Mouse (Mus musculus) heart, embryonic 16.5 days (tissue): Measurements from ENCODE around the gene Zkscan2. TPM values are rescaled to one million over a fixed set of nuclear protein-coding genes. Genes with fewer than 3 reads are reported as not detected.

ENCODE experiments used
- ATAC-seq: fragments of 200-750 bp; cut with Nextera tagmentation; replicated peaks from 2 replicates; pipeline ENCODE4 v1.8.0; 2017; ENCODE audit warnings: moderate number of reproducible peaks; ENCODE audit not compliant: insufficient read depth, low FRiP score; ENCODE audit errors: extremely low read depth
- H3K27ac ChIP-seq: fragments of 300-500 bp; sonication (generic); 2 replicates; pipeline ENCODE4 v1.5.1; 2014; ENCODE audit warnings: mild to moderate bottlenecking, low read length, control low read depth, moderate library complexity
- H3K27me3 ChIP-seq: fragments of 300-500 bp; sonication (generic); 2 replicates; pipeline ENCODE4 v1.6.1; 2014; ENCODE audit warnings: low read length, mixed read lengths; ENCODE audit not compliant: control insufficient read depth, insufficient read depth
- H3K36me3 ChIP-seq: fragments of 300-500 bp; sonication (generic); 2 replicates; pipeline ENCODE4 v1.6.1; 2014; ENCODE audit not compliant: control insufficient read depth, insufficient read depth
- H3K4me1 ChIP-seq: fragments of 300-500 bp; sonication (generic); 2 replicates; pipeline ENCODE4 v1.6.1; 2014; ENCODE audit warnings: low read length, mixed read lengths; ENCODE audit not compliant: control insufficient read depth, insufficient read depth
- H3K4me2 ChIP-seq: fragments of 300-500 bp; sonication (generic); 2 replicates; pipeline ENCODE4 v1.6.1; 2014; ENCODE audit warnings: low read depth, mild to moderate bottlenecking, control low read depth, low read length
- H3K4me3 ChIP-seq: fragments of 300-500 bp; sonication (generic); 2 replicates; pipeline ENCODE4 v1.5.1; 2014; ENCODE audit warnings: mild to moderate bottlenecking, control low read depth, low read length
- H3K9ac ChIP-seq: fragments of 300-500 bp; sonication (generic); 2 replicates; pipeline ENCODE4 v1.6.1; 2014; ENCODE audit warnings: low read length, control low read depth
- H3K9me3 ChIP-seq: fragments of 300-500 bp; sonication (generic); replicated peaks from 2 replicates; pipeline ENCODE4 v1.6.1; 2016; ENCODE audit warnings: low read length; ENCODE audit not compliant: control insufficient read depth
- WGBS: fragments of 180-500 bp; shearing (Covaris S2); extraction: QIAGEN DNeasy Blood & Tissue Kit; methylation state at CpG from one replicate; pipeline ENCODE4 v1.1.7; 2014; 5-methylcytosine and 5-hydroxymethylcytosine counted together
- polyA plus RNA-seq: library from polyadenylated mRNA; unstranded; fragments of >200 nt; fragmentation: Nextera tagmentation; extraction: Ambion mirVana; gene quantifications from 2 replicates; pipeline ENCODE4 v1.2.1, GENCODE M21; 2015

The Zkscan2 gene
- polyA plus RNA-seq, 1 experiment from 2014 or later, result 0.72 TPM

DNA sequence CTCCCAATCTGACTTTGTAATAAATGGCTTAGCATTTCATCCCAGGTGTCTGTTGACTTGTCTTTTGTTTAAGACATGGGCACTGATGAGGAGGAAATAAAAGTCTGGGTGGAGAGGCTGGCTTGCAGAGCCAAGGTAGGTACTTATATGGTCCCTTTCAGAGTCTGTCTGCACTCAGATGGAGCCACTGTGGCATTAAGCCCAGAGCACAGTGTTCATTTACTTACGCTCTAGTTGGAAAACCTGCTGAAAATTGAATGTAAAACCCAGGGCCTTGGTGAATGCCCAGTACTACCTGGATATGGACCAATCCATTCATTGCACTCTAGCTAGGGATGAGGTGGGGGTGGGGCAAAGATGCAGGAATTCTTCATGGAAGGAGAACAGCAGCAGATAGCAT, 32.3 kb downstream of the Zkscan2 start:
- Histone ChIP-seq H3K27ac (no peak overlapping the region), H3K27me3 (no peaks in the 10 kb centered on the region), H3K9me3 (0 out of 2 replicates have a peak, but pooled peaks cover 5% of the 10 kb centered on the region), H3K36me3 (no peaks in the 10 kb centered on the region), H3K4me1 (no peaks in the 10 kb centered on the region), H3K4me2 (no peak overlapping the region), H3K4me3 (no peak overlapping the region), H3K9ac (no peak overlapping the region)
- 92% methylated on average over 1 of the region's 1 CpGs for WGBS
- ATAC-seq, result no peak

DNA sequence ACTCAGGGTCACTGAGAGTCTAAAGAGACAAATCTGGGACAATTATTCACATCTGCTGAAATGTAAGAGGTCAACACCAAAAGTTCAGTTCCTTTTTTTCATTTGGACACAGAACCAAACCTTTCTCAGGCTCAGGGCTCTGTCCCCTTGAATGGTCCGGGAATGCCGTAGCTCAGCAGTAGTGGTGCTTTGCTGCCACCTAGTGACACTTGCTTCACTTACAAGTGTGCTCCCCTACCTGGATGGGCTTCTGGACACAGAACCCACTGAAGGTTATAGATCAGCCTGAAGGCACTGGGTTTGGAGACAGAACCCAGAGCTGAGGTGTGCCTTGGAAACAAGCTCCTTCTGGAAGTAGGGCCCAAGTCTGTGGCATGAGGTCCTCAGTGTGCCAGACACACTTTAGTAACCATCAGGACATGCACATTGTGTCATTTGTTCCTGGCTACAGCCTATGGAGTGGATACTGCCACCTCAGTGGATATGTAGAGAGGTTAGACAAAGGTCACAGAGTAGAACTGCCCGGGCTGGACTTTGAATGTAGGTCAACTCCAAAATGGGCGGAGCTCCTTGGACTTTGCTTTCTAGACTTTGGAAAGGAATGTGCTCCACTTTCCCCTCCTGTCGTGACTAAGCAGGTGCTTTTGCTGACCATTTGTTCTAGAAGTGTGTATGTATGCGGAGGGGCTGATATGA, 34.4 kb downstream of the Zkscan2 start:
- Histone ChIP-seq H3K27ac (no peak overlapping the region), H3K4me1 (peaks cover 8% of the 10 kb centered on the region; the same call in 1 of the 2 replicates), H3K9me3 (no peaks in the 10 kb centered on the region), H3K36me3 (no peaks in the 10 kb centered on the region), H3K27me3 (no peaks in the 10 kb centered on the region), H3K4me2 (no peak overlapping the region), H3K4me3 (no peak overlapping the region), H3K9ac (no peak overlapping the region)
- 29% methylated on average over 6 of the region's 6 CpGs for WGBS
- peak; percentile 57; the same call in 1 of the 2 replicates for ATAC-seq

DNA sequence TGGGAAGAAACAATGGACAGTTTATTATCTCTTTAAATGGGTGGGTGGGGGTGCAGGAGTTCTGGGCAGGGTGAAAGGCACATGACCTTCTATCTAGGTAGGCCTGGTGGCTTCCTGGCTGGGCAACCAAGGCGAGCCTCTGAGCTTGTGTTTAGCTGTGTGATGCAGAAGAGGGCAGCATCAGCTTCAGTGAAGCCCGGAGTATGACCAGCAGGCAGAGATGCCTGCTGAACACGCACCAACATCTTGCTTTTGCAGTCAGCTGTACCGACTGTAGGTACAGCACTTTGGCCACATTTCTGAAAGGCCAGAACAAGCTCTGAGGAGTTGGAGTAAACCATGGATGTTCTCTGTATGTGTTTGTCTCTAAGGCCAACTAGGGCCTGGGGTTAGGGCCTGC, 36.7 kb downstream of the Zkscan2 start:
- Histone ChIP-seq H3K9me3 (no peaks in the 10 kb centered on the region), H3K4me3 (no peak overlapping the region), H3K4me1 (peaks cover 8% of the 10 kb centered on the region; the same call in 1 of the 2 replicates), H3K36me3 (no peaks in the 10 kb centered on the region), H3K27ac (no peak overlapping the region), H3K4me2 (no peak overlapping the region), H3K27me3 (no peaks in the 10 kb centered on the region), H3K9ac (no peak overlapping the region)
- ATAC-seq, result no peak
- 83% methylated on average over 4 of the region's 4 CpGs for WGBS

DNA sequence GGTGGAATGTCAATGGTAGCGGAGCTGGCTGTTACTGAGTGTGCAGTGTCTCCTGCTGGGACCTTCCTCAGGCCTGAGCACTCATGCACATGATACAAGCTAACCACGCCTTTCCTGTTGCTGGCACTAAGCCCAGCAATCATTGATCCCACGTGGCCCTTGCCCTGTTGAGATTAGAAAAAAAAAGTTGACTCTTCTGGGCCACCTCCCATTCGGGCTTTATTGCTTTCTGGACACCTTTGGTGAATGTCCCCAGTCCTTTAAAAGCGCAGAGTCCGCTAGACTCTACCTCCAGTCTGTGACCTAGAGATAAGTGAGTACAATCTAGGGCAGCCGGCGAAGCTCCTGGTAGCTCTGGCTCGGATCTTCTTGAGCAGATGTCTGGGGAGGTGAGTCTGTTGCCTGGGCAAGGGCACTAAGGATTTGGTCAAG, 38.2 kb downstream of the Zkscan2 start, which contains the start of gene Aqp8:
Aqp8 (plus strand) TSS at position 222 of the 432 bp plus-strand sequence.
- H3K4me2 ChIP-seq, result no peak within 1 kb of the TSS
- peaks cover 8% of the 10 kb centered on the region; the same call in 1 of the 2 replicates for H3K4me1 ChIP-seq
- WGBS, result 39% methylated on average over 9 of the region's 9 CpGs
- H3K9me3 ChIP-seq, result no peaks in the 10 kb centered on the region
- peak; percentile 88 for ATAC-seq
- no peak within 1 kb of the TSS for H3K27ac ChIP-seq
- H3K4me3 ChIP-seq, result no peak within 1 kb of the TSS
- no peaks in the 10 kb centered on the region for H3K27me3 ChIP-seq
- no peak within 1 kb of the TSS for H3K9ac ChIP-seq
- no peaks in the 10 kb centered on the region for H3K36me3 ChIP-seq

DNA sequence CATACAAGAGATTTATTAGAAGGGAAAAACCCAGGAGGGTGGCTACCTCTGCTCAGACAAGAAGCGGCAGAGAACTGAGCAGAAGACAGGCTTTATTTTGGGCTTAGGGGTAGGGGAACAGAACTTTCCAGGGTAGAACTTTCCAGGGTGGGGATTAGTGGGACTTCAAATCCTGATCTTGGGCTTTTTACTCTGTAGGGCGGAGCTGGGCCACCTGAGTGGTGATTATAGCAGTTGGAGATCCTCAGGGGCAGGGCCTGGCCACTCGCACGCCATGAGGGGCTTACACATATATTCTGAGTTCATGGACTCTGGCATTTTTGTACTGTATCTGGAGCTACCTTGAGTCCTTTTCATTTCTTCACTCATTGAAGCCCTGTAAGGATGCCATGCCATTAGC, 38.9 kb downstream of the Zkscan2 start:
- Histone ChIP-seq H3K4me2 (no peak overlapping the region), H3K27me3 (no peaks in the 10 kb centered on the region), H3K4me1 (peaks cover 8% of the 10 kb centered on the region; the same call in 1 of the 2 replicates), H3K27ac (no peak overlapping the region), H3K4me3 (no peak overlapping the region), H3K36me3 (no peaks in the 10 kb centered on the region), H3K9ac (no peak overlapping the region), H3K9me3 (no peaks in the 10 kb centered on the region)
- WGBS, result 89% methylated on average over 4 of the region's 4 CpGs
- ATAC-seq, result no peak

DNA sequence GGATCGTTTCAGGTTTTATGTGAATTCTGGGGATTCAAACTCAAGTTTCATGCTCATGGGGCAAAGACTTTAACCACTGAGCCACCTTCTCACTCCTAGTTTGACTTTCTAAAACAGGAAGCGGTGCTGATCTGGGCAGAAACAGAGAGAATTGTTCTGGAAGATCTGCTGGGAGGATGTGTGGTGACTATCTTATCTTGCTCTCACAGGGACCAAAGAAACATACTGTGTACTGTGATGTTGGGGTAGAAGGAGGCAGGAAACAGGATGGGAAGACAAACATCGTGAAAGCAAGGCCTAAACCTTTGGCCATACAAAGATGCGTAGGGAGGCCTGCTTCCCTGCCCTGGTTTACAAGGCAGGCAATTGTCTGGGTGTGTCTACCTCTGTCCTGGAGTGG, 41.0 kb downstream of the Zkscan2 start:
- Histone ChIP-seq H3K4me3 (no peak overlapping the region), H3K9ac (no peak overlapping the region), H3K9me3 (no peaks in the 10 kb centered on the region), H3K4me1 (peaks cover 8% of the 10 kb centered on the region; the same call in 1 of the 2 replicates), H3K27ac (no peak overlapping the region), H3K36me3 (no peaks in the 10 kb centered on the region), H3K4me2 (no peak overlapping the region), H3K27me3 (no peaks in the 10 kb centered on the region)
- 56% methylated on average over 4 of the region's 4 CpGs for WGBS
- ATAC-seq, result no peak

DNA sequence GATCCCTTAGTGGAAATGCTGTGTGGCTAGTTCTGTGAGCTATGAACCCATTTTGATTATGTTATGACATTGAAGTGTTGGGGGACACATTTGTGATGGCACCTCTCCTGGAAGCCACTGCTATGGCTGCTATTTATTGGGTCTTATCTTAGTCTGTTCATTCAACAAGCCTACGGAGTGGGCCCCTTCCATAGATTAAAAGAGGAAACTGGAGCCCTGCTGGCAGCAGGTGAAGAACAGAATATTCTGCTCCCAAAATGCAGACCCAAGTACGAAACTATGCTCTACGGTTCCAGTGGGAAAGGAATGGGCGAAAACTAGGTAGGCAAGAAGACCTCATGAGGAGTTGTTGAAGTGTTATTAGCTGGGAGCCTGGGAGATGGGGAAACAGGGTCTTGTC, 41.9 kb downstream of the Zkscan2 start:
- ATAC-seq, result no peak
- no peak overlapping the region for H3K27ac ChIP-seq
- no peaks in the 10 kb centered on the region for H3K36me3 ChIP-seq
- no peaks in the 10 kb centered on the region for H3K9me3 ChIP-seq
- WGBS, result 82% methylated on average over 4 of the region's 4 CpGs
- no peaks in the 10 kb centered on the region for H3K27me3 ChIP-seq
- no peak overlapping the region for H3K9ac ChIP-seq
- no peak overlapping the region for H3K4me2 ChIP-seq
- H3K4me1 ChIP-seq, result peaks cover 8% of the 10 kb centered on the region; the same call in 1 of the 2 replicates
- no peak overlapping the region for H3K4me3 ChIP-seq

DNA sequence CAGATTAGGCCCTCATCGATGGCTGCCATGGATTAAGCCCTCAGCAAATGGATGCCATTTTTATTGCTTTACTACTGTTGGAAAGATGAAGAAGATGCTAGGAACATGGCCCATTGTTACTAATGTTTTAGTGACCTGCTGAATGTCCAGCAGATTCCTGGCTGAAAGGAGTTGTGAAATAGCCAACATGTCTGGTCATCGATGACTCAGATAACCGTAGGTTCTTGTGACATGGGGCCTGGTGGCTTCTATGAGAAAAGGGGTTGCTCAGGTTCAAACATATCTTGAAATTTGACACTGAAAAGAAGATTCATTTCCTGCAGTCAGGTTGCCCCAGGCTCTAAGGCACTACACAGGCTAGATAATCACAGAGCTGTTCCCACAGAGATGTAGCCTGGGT, 45.2 kb downstream of the Zkscan2 start:
- Histone ChIP-seq H3K27me3 (no peaks in the 10 kb centered on the region), H3K9ac (no peak overlapping the region), H3K4me3 (no peak overlapping the region), H3K27ac (no peak overlapping the region), H3K4me2 (no peak overlapping the region), H3K36me3 (no peaks in the 10 kb centered on the region), H3K9me3 (no peaks in the 10 kb centered on the region), H3K4me1 (no peaks in the 10 kb centered on the region)
- no peak for ATAC-seq
- 86% methylated on average over 3 of the region's 3 CpGs for WGBS

DNA sequence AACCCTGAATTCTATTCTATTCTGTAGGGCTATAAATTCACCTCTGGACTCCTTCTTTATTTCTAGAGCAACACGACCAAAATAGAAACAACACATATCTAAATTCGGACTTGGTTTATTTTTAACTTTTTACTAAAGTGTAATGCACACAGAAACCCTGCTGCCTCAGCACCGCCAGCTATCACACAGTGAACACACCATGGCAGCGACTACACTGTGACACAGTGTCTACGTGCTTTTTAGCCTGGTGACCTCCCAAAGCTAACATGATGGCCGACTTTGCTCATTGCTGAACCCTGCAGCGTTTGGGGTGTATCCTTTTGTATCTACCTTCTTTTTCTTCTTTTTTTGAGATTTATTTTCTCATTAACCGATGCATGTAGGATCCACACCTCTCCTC, 47.2 kb downstream of the Zkscan2 start:
- no peaks in the 10 kb centered on the region for H3K36me3 ChIP-seq
- 56% methylated on average over 8 of the region's 8 CpGs for WGBS

More for the DNA sequence above, 47.2 kb downstream of the Zkscan2 start:
- no peak for ATAC-seq
- Histone ChIP-seq H3K4me3 (no peak overlapping the region), H3K4me1 (no peaks in the 10 kb centered on the region), H3K27me3 (no peaks in the 10 kb centered on the region), H3K4me2 (no peak overlapping the region), H3K9me3 (no peaks in the 10 kb centered on the region), H3K27ac (no peak overlapping the region), H3K9ac (no peak overlapping the region)
